Mouse (Mus musculus) kidney, adult 2 months (tissue): ENCODE measurements around the gene Gm10639.
"Not testable (repeated sequence)": the region's sequence is repeated elsewhere in the genome, so short reads cannot be mapped to it uniquely, and the experiment has no call there.

ENCODE experiments used
- CTCF ChIP-seq: fragments of 200-500 bp; conservative IDR thresholded peaks from 2 replicates; pipeline ENCODE4 v1.5.1; 2011; ENCODE audit warnings: low read depth, mild to moderate bottlenecking, control low read depth, low read length, moderate library complexity, mixed read lengths; ENCODE audit not compliant: insufficient read depth, insufficient read length
- POLR2A ChIP-seq: fragments of 200-500 bp; IDR thresholded peaks from one replicate; pipeline ENCODE4 v1.6.1; 2011; ENCODE audit warnings: low read depth, low read length, control low read depth

DNA sequence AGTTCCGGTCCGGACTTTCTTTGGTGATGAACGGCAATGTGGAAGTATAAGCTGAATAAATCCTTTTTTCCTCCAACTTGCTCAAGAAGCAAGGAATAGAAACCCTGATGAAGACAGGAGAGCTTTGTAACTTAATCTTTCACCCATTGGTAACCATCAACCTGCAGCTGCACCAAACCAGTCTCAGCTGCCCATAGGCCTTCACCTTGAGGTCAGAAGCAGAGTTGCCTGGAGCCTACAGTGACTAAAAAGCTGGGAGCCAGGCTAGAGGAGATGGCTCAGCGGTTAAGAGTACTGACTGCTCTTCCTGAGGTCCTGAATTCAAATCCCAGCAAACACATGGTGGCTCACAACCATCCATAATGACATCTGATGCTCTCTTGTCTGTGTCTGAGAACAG, 52.8 kb downstream of the Gm10639 start:
- not testable (repeated sequence) for TF ChIP-seq POLR2A, CTCF
